Mouse (Mus musculus): ENCODE measurements around the gene Fam83f.

GRCm38 (mm10) chr15:80707088-80707487 lies 35.4 kb downstream of the Fam83f start:
- no peak for TF ChIP-seq CTCF (IDR thresholded peaks at IDR 0.05)
- TF ChIP-seq POLR2A (IDR thresholded peaks at IDR 0.05; ENCODE audit: insufficient read depth, low read depth, low read length) = no peak
- no peak for TF ChIP-seq EP300 (IDR thresholded peaks at IDR 0.05; ENCODE audit: insufficient read depth, low read depth, low read length)
